ENCODE assay signal across 8 mouse cellular contexts in the genomic region with DNA sequence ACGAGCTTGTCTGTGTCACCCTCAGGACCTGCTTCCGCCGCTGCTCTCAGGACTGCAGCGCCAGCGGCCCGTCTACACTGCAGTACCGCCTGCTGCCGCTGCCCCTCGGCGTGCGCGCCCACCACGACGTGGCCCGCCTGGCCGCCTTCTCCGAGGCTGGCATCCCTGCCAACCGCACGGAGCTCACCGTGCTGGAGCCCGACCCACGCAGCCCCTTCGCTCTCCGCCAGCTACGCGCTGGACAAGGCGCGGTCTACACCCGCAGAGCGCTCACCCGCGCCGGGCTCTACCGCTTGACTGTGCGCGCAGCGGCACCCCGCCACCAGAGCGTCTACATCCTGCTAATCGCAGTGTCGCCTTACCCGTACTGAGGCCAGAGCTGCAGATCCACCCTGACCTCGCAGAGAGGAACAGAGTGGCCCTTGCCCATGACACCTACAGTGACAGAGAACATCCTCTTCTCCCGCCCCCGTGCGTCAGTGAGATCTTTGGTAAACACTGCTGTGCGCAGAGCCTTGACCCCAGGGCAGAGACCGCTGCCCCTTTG. TPM values are rescaled to one million over a fixed set of nuclear protein-coding genes. Genes with fewer than 3 reads are reported as not detected.
DNase-seq lines count a peak whose midpoint lies in the region; ATAC-seq and TF ChIP-seq lines count a peak whose summit lies in the region.

No protein-coding gene starts in this region.

- ATAC-seq in heart, embryonic 13.5 days (ENCODE audit: extremely low read depth, insufficient number of reproducible peaks, low FRiP score, low TSS enrichment) = peak; percentile 43; the same call in 1 of the 2 replicates
- ATAC-seq in heart, postnatal 0 days (ENCODE audit: insufficient read depth, low read depth) = peak; percentile 52
- ATAC-seq in megakaryocyte progenitor cell, adult 5-6 weeks (replicated peaks; ENCODE audit: poor library complexity) = peak; percentile 76

- H3K9me3 ChIP-seq in heart, embryonic 13.5 days = no peaks in the 10 kb centered on the region
- no peaks in the 10 kb centered on the region for H3K9me3 ChIP-seq in heart, postnatal 0 days (replicated peaks; ENCODE audit: control insufficient read depth, low read length)

- no peak for DNase-seq in heart, adult 11 months
- peak; percentile 40 to 62 for DNase-seq in adrenal gland, postnatal 36 days
- no peak for DNase-seq in heart, postnatal 0 days (ENCODE audit: low spot score)
- DNase-seq in kidney, postnatal 36 days = peak; percentile 72 to 73
- DNase-seq in spleen, postnatal 4 days (ENCODE audit: low spot score in 2 of 2) = peak; percentile 49 to 82
- no peak for DNase-seq in layer of hippocampus, adult 18-20 months (ENCODE audit: low spot score in 2 of 2)

- 2% methylated on average over 48 of the region's 48 CpGs for WGBS in heart, embryonic 13.5 days
- WGBS in heart, postnatal 0 days = 4% methylated on average over 46 of the region's 48 CpGs

- H3K4me3 ChIP-seq in heart, embryonic 13.5 days = peak overlapping the region; percentile 52
- peak overlapping the region; percentile 39 for H3K4me3 ChIP-seq in heart, postnatal 0 days (ENCODE audit: low read depth, low read length)

- H3K27me3 ChIP-seq in heart, embryonic 13.5 days (replicated peaks) = peaks cover 79% of the 10 kb centered on the region
- peaks cover 32% of the 10 kb centered on the region for H3K27me3 ChIP-seq in heart, postnatal 0 days (ENCODE audit: control insufficient read depth, insufficient read depth, low read length)

- TF ChIP-seq EP300 in heart, postnatal 0 days (IDR thresholded peaks at IDR 0.05; ENCODE audit: low read depth) = no peak

- H3K4me2 ChIP-seq in heart, embryonic 13.5 days = peak overlapping the region; percentile 79
- peak overlapping the region; percentile 68 for H3K4me2 ChIP-seq in heart, postnatal 0 days (ENCODE audit: low read depth, low read length)

- H3K36me3 ChIP-seq in heart, embryonic 13.5 days = no peaks in the 10 kb centered on the region
- no peaks in the 10 kb centered on the region for H3K36me3 ChIP-seq in heart, postnatal 0 days (replicated peaks; ENCODE audit: control insufficient read depth, insufficient read depth, low read length)

- H3K9ac ChIP-seq in heart, embryonic 13.5 days = peak overlapping the region; percentile 76
- 0 out of 2 replicates have a peak overlapping the region, but pooled peaks have one; percentile 31 for H3K9ac ChIP-seq in heart, postnatal 0 days (replicated peaks; ENCODE audit: low read depth, low read length)

- peak; percentile 36 for TF ChIP-seq CTCF in heart, postnatal 0 days (IDR thresholded peaks at IDR 0.05; ENCODE audit: low read depth)

- H3K4me1 ChIP-seq in heart, embryonic 13.5 days = peaks cover 28% of the 10 kb centered on the region
- peaks cover 8% of the 10 kb centered on the region for H3K4me1 ChIP-seq in heart, postnatal 0 days (ENCODE audit: control insufficient read depth, insufficient read depth)

- no peak overlapping the region for H3K27ac ChIP-seq in heart, embryonic 13.5 days (replicated peaks)
- no peak overlapping the region for H3K27ac ChIP-seq in heart, postnatal 0 days (ENCODE audit: low read depth)

RNA-seq across cellular contexts. Expression of gene Ass1, which starts 9.9 kb away (rescaled TPM):
- 10.4 and 12.5 TPM in 2 replicates for polyA plus RNA-seq in heart, embryonic 13.5 days (2015; fragmentation: Nextera tagmentation; extraction: Ambion mirVana)
- 10 to 100 TPM; 22.6 to 37.2 TPM for total RNA-seq in adrenal gland, postnatal 36 days (2021)
- 8.2 and 16.8 TPM in 2 replicates for total RNA-seq in heart, postnatal 0 days (2014; rRNA removed; ENCODE audit: low replicate concordance)
- 4.3 and 4.9 TPM in 2 replicates for polyA plus RNA-seq in heart, postnatal 0 days (2015; fragmentation: Nextera tagmentation; extraction: Ambion mirVana)
- 78.4 and 100 TPM in 2 replicates for total RNA-seq in megakaryocyte progenitor cell, adult 5-6 weeks (2015)
- 118 and 127 TPM in 2 replicates for total RNA-seq in megakaryocyte progenitor cell, adult 5-6 weeks (2017)
- total RNA-seq in layer of hippocampus, adult 18-20 months (2021) = 10 to 100 TPM; 33.8 to 40.5 TPM

Comparison
In these comparisons a context has a peak if more than half of its experiments do, and no peak if none do; other contexts are left out.
1. DNase-seq: peak in adrenal gland, postnatal 36 days (2 of 2), kidney, postnatal 36 days (2 of 2) and spleen, postnatal 4 days (2 of 2); none in heart, adult 11 months (single experiment), heart, postnatal 0 days (single experiment) and layer of hippocampus, adult 18-20 months (0 of 2).
2. Peak in every context shown above with its lines, with median percentiles within 50 percentile points of each other: ATAC-seq.